Mouse (Mus musculus): ENCODE measurements around the gene Ccdc138. TPM values are rescaled to one million over a fixed set of nuclear protein-coding genes. Genes with fewer than 3 reads are reported as not detected.

Ccdc138 gene
- total RNA-seq, 2 experiments from 2014 or later: 0.33 to 0.40 TPM

Other genes with a start within 250 kb of the Ccdc138 start
- 10 to 100 TPM; 21.4 to 22.9 TPM for gene Gcc2, start 242.5 kb upstream of the Ccdc138 start, total RNA-seq (2021)
- 10 to 100 TPM; 37.5 to 41.0 TPM for gene Lims1, start 174.5 kb upstream of the Ccdc138 start, total RNA-seq (2021)
- 10 to 100 TPM; 39.5 to 40.1 TPM for gene Ranbp2, start 51.0 kb upstream of the Ccdc138 start, total RNA-seq (2021)
- gene Edar, start 177.7 kb downstream of the Ccdc138 start, total RNA-seq (2021): under 1 TPM; 0.08 to 0.11 TPM
- not detected for gene Gm17542, start 220.3 kb downstream of the Ccdc138 start, total RNA-seq (2021)